Mouse (Mus musculus): ENCODE results near the gene BC017158. TPM values are rescaled to one million over a fixed set of nuclear protein-coding genes. Genes with fewer than 3 reads are reported as not detected.

Gene BC017158
- polyA plus RNA-seq, 1 experiment from 2014 or later: 23.8 TPM

DNA sequence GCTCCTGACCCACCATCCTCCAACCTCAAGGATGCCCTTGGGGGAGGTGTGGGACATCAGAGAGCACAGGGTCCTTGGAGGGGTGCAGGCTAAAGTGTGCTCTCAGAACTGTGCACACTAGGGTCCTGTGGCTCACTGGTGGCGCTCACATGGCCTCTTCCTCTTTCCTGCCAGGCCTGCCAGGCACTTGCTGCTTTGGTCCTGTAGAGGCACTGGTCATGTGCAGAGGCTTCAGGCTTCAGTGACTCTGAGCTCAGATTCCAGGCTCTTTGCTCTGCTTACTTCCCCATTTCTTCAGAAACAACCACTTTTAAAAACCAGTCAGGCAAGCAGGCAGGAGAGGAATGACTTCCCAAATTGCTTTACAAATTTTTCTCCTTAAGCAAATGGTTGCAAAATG, 34.9 kb upstream of the BC017158 start:
- ATAC-seq (replicated peaks; ENCODE audit: low FRiP score) (no peak), DNase-seq (ENCODE audit: low spot score) (peak; percentile 37)
- H3K36me3 ChIP-seq (ENCODE audit: control insufficient read depth, insufficient read depth, low read length): no peaks in the 10 kb centered on the region
- no peak overlapping the region for H3K4me3 ChIP-seq (ENCODE audit: low read depth, low read length)
- no peak overlapping the region for H3K27ac ChIP-seq (ENCODE audit: low read depth, low read length)
- no peaks in the 10 kb centered on the region for H3K9me3 ChIP-seq (ENCODE audit: control insufficient read depth, low read length)
- WGBS: 79% methylated on average over 1 of the region's 1 CpGs
- H3K27me3 ChIP-seq (ENCODE audit: control insufficient read depth, insufficient read depth, low read length): no peaks in the 10 kb centered on the region
- no peak overlapping the region for H3K4me2 ChIP-seq (ENCODE audit: low read depth, low read length, severe bottlenecking)
- no peaks in the 10 kb centered on the region for H3K4me1 ChIP-seq (replicated peaks; ENCODE audit: control insufficient read depth, insufficient read depth, low read length)
- H3K9ac ChIP-seq (ENCODE audit: low read length): no peak overlapping the region

- Histone ChIP-seq H3K9ac (ENCODE audit: low read length) (no peak overlapping the region), H3K27me3 (ENCODE audit: control insufficient read depth, insufficient read depth, low read length) (no peaks in the 10 kb centered on the region), H3K4me3 (ENCODE audit: low read depth, low read length) (no peak overlapping the region), H3K4me2 (ENCODE audit: low read depth, low read length, severe bottlenecking) (no peak overlapping the region), H3K4me1 (replicated peaks; ENCODE audit: control insufficient read depth, insufficient read depth, low read length) (no peaks in the 10 kb centered on the region), H3K9me3 (ENCODE audit: control insufficient read depth, low read length) (no peaks in the 10 kb centered on the region), H3K36me3 (ENCODE audit: control insufficient read depth, insufficient read depth, low read length) (no peaks in the 10 kb centered on the region), H3K27ac (ENCODE audit: low read depth, low read length) (no peak overlapping the region)
- WGBS: 75% methylated on average over 9 of the region's 9 CpGs
- DNase-seq (ENCODE audit: low spot score) (peak; percentile 24), ATAC-seq (replicated peaks; ENCODE audit: low FRiP score) (no peak)
Observed at GRCm38 (mm10) chr7:128330981-128331380, 33.0 kb upstream of the BC017158 start.

- WGBS: 67% methylated on average over 1 of the region's 1 CpGs
- ATAC-seq (replicated peaks; ENCODE audit: low FRiP score): no peak
- H3K9me3 ChIP-seq (ENCODE audit: control insufficient read depth, low read length): no peaks in the 10 kb centered on the region
Observed at GRCm38 (mm10) chr7:128324977-128325376, 27.0 kb upstream of the BC017158 start.

DNA sequence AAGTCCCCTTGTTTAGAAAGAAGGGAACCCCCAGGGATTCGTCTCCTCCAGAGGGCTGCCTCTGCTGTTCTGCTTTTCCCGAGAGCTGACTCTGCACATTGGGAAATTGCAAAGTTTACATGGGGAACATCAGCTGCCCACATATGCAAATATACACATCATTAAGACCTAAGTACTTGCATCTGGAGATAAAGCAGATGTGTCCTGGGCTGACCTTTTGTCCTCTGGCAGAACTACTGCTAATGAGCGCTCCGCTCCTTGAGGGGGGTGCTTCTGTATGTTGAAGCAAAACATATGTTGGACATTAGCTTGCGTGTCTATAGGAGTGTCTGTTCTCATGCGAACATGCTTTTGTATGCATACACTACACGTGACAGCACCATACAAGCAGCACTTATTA, 23.3 kb upstream of the BC017158 start:
- Histone ChIP-seq H3K9ac (ENCODE audit: low read length) (no peak overlapping the region), H3K36me3 (ENCODE audit: control insufficient read depth, insufficient read depth, low read length) (no peaks in the 10 kb centered on the region), H3K27me3 (ENCODE audit: control insufficient read depth, insufficient read depth, low read length) (no peaks in the 10 kb centered on the region), H3K4me2 (ENCODE audit: low read depth, low read length, severe bottlenecking) (no peak overlapping the region), H3K9me3 (ENCODE audit: control insufficient read depth, low read length) (no peaks in the 10 kb centered on the region), H3K4me3 (ENCODE audit: low read depth, low read length) (no peak overlapping the region), H3K27ac (ENCODE audit: low read depth, low read length) (no peak overlapping the region), H3K4me1 (replicated peaks; ENCODE audit: control insufficient read depth, insufficient read depth, low read length) (no peaks in the 10 kb centered on the region)
- ATAC-seq (replicated peaks; ENCODE audit: low FRiP score) (no peak), DNase-seq (ENCODE audit: low spot score) (no peak)
- WGBS: 82% methylated on average over 7 of the region's 7 CpGs

More at GRCm38 (mm10) chr7:128324977-128325376, 27.0 kb upstream of the BC017158 start:
- Histone ChIP-seq H3K36me3 (ENCODE audit: control insufficient read depth, insufficient read depth, low read length) (no peaks in the 10 kb centered on the region), H3K4me2 (ENCODE audit: low read depth, low read length, severe bottlenecking) (no peak overlapping the region), H3K4me3 (ENCODE audit: low read depth, low read length) (no peak overlapping the region), H3K4me1 (replicated peaks; ENCODE audit: control insufficient read depth, insufficient read depth, low read length) (no peaks in the 10 kb centered on the region), H3K27me3 (ENCODE audit: control insufficient read depth, insufficient read depth, low read length) (no peaks in the 10 kb centered on the region), H3K27ac (ENCODE audit: low read depth, low read length) (no peak overlapping the region), H3K9ac (ENCODE audit: low read length) (no peak overlapping the region)
- DNase-seq (ENCODE audit: low spot score): no peak

GRCm38 (mm10) chr7:128320219-128320816, 22.3 kb upstream of the BC017158 start:
- no peaks in the 10 kb centered on the region for H3K4me1 ChIP-seq (replicated peaks; ENCODE audit: control insufficient read depth, insufficient read depth, low read length)
- no peak for DNase-seq (ENCODE audit: low spot score)
- WGBS: 90% methylated on average over 2 of the region's 2 CpGs
- no peaks in the 10 kb centered on the region for H3K36me3 ChIP-seq (ENCODE audit: control insufficient read depth, insufficient read depth, low read length)
- H3K27ac ChIP-seq (ENCODE audit: low read depth, low read length): no peak overlapping the region
- no peaks in the 10 kb centered on the region for H3K27me3 ChIP-seq (ENCODE audit: control insufficient read depth, insufficient read depth, low read length)
- no peak for ATAC-seq (replicated peaks; ENCODE audit: low FRiP score)
- H3K4me3 ChIP-seq (ENCODE audit: low read depth, low read length): no peak overlapping the region
- H3K9me3 ChIP-seq (ENCODE audit: control insufficient read depth, low read length): no peaks in the 10 kb centered on the region
- H3K9ac ChIP-seq (ENCODE audit: low read length): no peak overlapping the region
- no peak overlapping the region for H3K4me2 ChIP-seq (ENCODE audit: low read depth, low read length, severe bottlenecking)

DNA sequence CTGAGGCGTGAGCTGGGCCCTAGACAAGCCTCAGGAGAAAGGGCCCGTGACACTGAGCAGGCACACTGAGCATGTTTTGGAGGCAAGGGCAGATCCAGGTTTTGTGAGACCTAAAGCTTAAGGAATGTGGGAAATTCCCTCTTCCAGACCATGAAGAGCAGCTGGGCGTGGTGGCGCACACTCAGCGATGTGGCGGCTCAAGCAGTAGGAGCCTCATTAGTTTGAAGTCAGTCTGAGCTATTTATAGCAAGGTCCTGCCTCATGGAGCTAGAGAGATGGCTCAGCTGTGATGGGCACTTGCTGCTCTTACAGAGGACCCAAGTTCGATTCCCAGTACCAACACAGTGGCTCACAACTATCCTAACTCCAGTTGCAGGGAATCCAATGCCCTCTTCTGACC, 21.2 kb upstream of the BC017158 start:
- no peaks in the 10 kb centered on the region for H3K36me3 ChIP-seq (ENCODE audit: control insufficient read depth, insufficient read depth, low read length)
- no peak overlapping the region for H3K27ac ChIP-seq (ENCODE audit: low read depth, low read length)
- H3K9me3 ChIP-seq (ENCODE audit: control insufficient read depth, low read length): no peaks in the 10 kb centered on the region
- no peak overlapping the region for H3K9ac ChIP-seq (ENCODE audit: low read length)
- 91% methylated on average over 7 of the region's 7 CpGs for WGBS
- no peak overlapping the region for H3K4me2 ChIP-seq (ENCODE audit: low read depth, low read length, severe bottlenecking)
- H3K4me3 ChIP-seq (ENCODE audit: low read depth, low read length): no peak overlapping the region
- no peaks in the 10 kb centered on the region for H3K4me1 ChIP-seq (replicated peaks; ENCODE audit: control insufficient read depth, insufficient read depth, low read length)
- ATAC-seq (replicated peaks; ENCODE audit: low FRiP score): no peak
- H3K27me3 ChIP-seq (ENCODE audit: control insufficient read depth, insufficient read depth, low read length): no peaks in the 10 kb centered on the region
- no peak for DNase-seq (ENCODE audit: low spot score)

DNA sequence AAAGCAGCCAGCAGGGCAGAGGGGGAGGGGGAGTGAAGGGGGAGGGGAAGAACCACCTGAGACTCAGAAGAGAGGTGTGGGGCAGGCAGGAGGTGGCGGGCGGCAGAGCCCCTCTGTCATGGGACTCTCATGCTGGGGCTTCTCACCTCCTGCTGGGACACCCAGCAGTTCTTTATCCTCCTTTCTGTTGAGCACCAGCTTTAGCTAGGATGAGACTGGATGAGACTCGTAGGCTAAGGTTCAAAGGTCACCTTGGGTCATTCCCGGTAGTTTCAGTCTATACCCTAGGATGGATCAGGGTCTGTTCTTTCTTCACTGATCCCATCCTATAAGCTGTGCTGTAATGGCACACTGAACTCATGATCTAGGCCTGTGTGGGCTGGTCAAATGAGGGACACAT, 19.0 kb upstream of the BC017158 start:
- Histone ChIP-seq H3K9me3 (ENCODE audit: control insufficient read depth, low read length) (no peaks in the 10 kb centered on the region), H3K4me3 (ENCODE audit: low read depth, low read length) (no peak overlapping the region), H3K27me3 (ENCODE audit: control insufficient read depth, insufficient read depth, low read length) (no peaks in the 10 kb centered on the region), H3K36me3 (ENCODE audit: control insufficient read depth, insufficient read depth, low read length) (no peaks in the 10 kb centered on the region), H3K9ac (ENCODE audit: low read length) (no peak overlapping the region), H3K4me2 (ENCODE audit: low read depth, low read length, severe bottlenecking) (no peak overlapping the region), H3K4me1 (replicated peaks; ENCODE audit: control insufficient read depth, insufficient read depth, low read length) (no peaks in the 10 kb centered on the region), H3K27ac (ENCODE audit: low read depth, low read length) (no peak overlapping the region)
- WGBS: 41% methylated on average over 4 of the region's 4 CpGs
- ATAC-seq (replicated peaks; ENCODE audit: low FRiP score) (no peak), DNase-seq (ENCODE audit: low spot score) (no peak)

GRCm38 (mm10) chr7:128314491-128314890, 16.5 kb upstream of the BC017158 start:
- H3K27ac ChIP-seq (ENCODE audit: low read depth, low read length): no peak overlapping the region
- H3K9ac ChIP-seq (ENCODE audit: low read length): no peak overlapping the region
- H3K4me3 ChIP-seq (ENCODE audit: low read depth, low read length): no peak overlapping the region
- no peaks in the 10 kb centered on the region for H3K4me1 ChIP-seq (replicated peaks; ENCODE audit: control insufficient read depth, insufficient read depth, low read length)
- H3K4me2 ChIP-seq (ENCODE audit: low read depth, low read length, severe bottlenecking): no peak overlapping the region
- ATAC-seq (replicated peaks; ENCODE audit: low FRiP score) (no peak), DNase-seq (ENCODE audit: low spot score) (no peak)
- no peaks in the 10 kb centered on the region for H3K36me3 ChIP-seq (ENCODE audit: control insufficient read depth, insufficient read depth, low read length)
- H3K9me3 ChIP-seq (ENCODE audit: control insufficient read depth, low read length): no peaks in the 10 kb centered on the region
- no peaks in the 10 kb centered on the region for H3K27me3 ChIP-seq (ENCODE audit: control insufficient read depth, insufficient read depth, low read length)
- WGBS: 84% methylated on average over 7 of the region's 7 CpGs

DNA sequence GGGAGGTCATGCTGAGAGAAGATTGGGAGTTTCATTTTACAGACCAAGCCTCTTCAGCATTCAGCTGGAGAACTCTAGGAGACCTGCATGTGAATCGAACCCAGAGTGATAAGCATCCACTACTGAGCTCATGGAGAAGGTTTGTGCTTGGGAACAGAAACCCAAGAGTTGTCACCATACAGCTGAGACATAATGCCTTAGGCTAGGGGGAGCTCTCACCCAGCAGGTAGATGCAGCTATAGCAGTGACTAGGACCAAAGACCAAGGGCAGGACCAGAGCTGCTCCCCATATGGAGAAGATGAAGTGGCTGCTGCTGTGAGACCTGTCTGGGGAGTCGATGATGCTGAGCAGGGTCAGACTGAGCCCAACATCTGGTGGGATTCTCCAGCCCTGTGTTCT, 15.6 kb upstream of the BC017158 start:
- Histone ChIP-seq H3K9ac (ENCODE audit: low read length) (no peak overlapping the region), H3K36me3 (ENCODE audit: control insufficient read depth, insufficient read depth, low read length) (no peaks in the 10 kb centered on the region), H3K9me3 (ENCODE audit: control insufficient read depth, low read length) (no peaks in the 10 kb centered on the region), H3K4me2 (ENCODE audit: low read depth, low read length, severe bottlenecking) (no peak overlapping the region), H3K4me3 (ENCODE audit: low read depth, low read length) (no peak overlapping the region), H3K4me1 (replicated peaks; ENCODE audit: control insufficient read depth, insufficient read depth, low read length) (no peaks in the 10 kb centered on the region), H3K27me3 (ENCODE audit: control insufficient read depth, insufficient read depth, low read length) (no peaks in the 10 kb centered on the region), H3K27ac (ENCODE audit: low read depth, low read length) (no peak overlapping the region)
- ATAC-seq (replicated peaks; ENCODE audit: low FRiP score): no peak
- 83% methylated on average over 2 of the region's 2 CpGs for WGBS
- DNase-seq (ENCODE audit: low spot score): no peak

Data from forebrain, embryonic 11.5 days (tissue).